ENCODE assay signal across 24 mouse cellular contexts in the genomic region with DNA sequence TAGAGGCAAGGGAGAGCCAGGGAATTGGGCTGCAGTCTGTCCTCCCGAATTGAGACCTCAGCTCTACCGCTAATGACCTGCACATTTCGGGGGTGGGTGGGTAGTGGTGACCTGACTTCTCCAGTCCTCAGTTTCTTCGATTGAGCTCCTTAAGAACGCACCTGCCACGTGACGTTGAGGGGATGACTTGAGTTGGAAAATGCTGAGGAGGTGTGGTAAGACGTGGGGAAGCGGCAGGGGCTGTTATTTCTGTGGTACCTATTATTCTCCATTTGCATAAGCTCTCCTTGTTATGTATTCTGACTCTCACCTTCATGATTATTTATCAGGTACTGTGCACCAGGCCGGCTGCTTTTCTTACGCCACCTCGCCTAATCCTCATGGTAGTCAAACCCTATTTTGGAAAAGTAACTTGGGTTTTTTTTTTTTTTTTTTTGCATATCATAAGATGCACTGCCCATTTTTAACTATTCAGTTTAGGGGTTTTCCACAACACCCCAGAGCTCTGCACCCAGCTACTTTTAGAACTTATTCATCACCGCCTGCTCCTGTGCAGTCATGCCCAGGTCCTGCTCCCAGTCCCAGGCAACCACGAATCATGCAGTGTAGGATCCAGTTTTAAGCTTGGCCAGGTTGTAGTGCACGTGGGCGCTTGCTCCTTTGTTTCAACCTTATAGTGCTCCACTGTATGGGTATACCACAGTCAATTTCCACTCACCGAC. TPM values are rescaled to one million over a fixed set of nuclear protein-coding genes. Genes with fewer than 3 reads are reported as not detected.
DNase-seq lines count a peak whose midpoint lies in the region; ATAC-seq and TF ChIP-seq lines count a peak whose summit lies in the region.
"Had no signal": no experiment of that assay in that cellular context is flagged by ENCODE, and none has a peak within 500 bp of the region (broad histone marks: within the 10 kb centered on the region; RNA-seq: fewer than 3 reads in every experiment).

No protein-coding gene starts in this region.

- H3K27ac ChIP-seq in gastrocnemius, adult 2 months = 0 out of 2 replicates have a peak overlapping the region, but pooled peaks have one; percentile 72
- 0 out of 2 replicates have a peak overlapping the region, but pooled peaks have one; percentile 41 for H3K27ac ChIP-seq in cortical plate, adult 2 months (ENCODE audit: insufficient read depth, low read length)
- H3K27ac ChIP-seq in small intestine, adult 2 months (ENCODE audit: insufficient read depth, low read depth, low read length) = peak overlapping the region; percentile 27; the same call in 1 of the 2 replicates
- no peak overlapping the region for H3K27ac ChIP-seq in forebrain, postnatal 0 days (ENCODE audit: low read depth, low read length)
- H3K27ac ChIP-seq: forebrain, embryonic 13.5 days; heart, embryonic 13.5 days; hindbrain, embryonic 13.5 days; limb, embryonic 10.5 days; midbrain, embryonic 12.5 days; neural tube, embryonic 12.5 days had no signal

- no peak for TF ChIP-seq POLR2A in cortical plate, adult 2 months (IDR thresholded peaks at IDR 0.05; ENCODE audit: extremely low read depth, insufficient read depth, low read length)
- TF ChIP-seq POLR2A in small intestine, adult 2 months (IDR thresholded peaks at IDR 0.05; ENCODE audit: low read depth, low read length) = no peak

- no peaks in the 10 kb centered on the region for H3K36me3 ChIP-seq in small intestine, adult 2 months (ENCODE audit: control insufficient read depth, insufficient read depth, low read length)
- no peaks in the 10 kb centered on the region for H3K36me3 ChIP-seq in forebrain, postnatal 0 days (ENCODE audit: insufficient read depth)
- H3K36me3 ChIP-seq: heart, embryonic 13.5 days; hindbrain, embryonic 13.5 days; limb, embryonic 10.5 days; midbrain, embryonic 12.5 days; neural tube, embryonic 12.5 days had no signal

- no peak for DNase-seq in gastrocnemius, adult 2 months
- no peak for DNase-seq in gastrocnemius, postnatal 4 days (ENCODE audit: low spot score in 2 of 2)
- peak; percentile 52 for DNase-seq in CD4-positive, CD25-positive, alpha-beta regulatory T cell, adult 2 months (ENCODE audit: low read depth, low spot score)
- no peak for DNase-seq in forebrain, postnatal 0 days
- no peak for DNase-seq in liver
- DNase-seq: adrenal gland, adult 8-10 months; cerebellum, adult 2 months; cerebellum, postnatal 25 days; gastrocnemius, postnatal 10 days; heart, adult 11 months; heart, postnatal 14 days; kidney, adult 8-10 months; kidney, postnatal 10 days; right cerebral cortex, postnatal 4 days; thymus, postnatal 14 days had no signal

- no peak for ATAC-seq in forebrain, postnatal 0 days
- ATAC-seq: forebrain, embryonic 13.5 days; lung, postnatal 0 days had no signal

- WGBS in small intestine, adult 2 months = 86% methylated on average over 17 of the region's 17 CpGs
- WGBS in forebrain, postnatal 0 days = 83% methylated on average over 17 of the region's 17 CpGs

- H3K27me3 ChIP-seq in small intestine, adult 2 months (ENCODE audit: control insufficient read depth, insufficient read depth, low read length) = no peaks in the 10 kb centered on the region
- H3K27me3 ChIP-seq in forebrain, postnatal 0 days (ENCODE audit: insufficient read depth, low read length) = no peaks in the 10 kb centered on the region
- H3K27me3 ChIP-seq: forebrain, embryonic 13.5 days; heart, embryonic 13.5 days; hindbrain, embryonic 13.5 days; midbrain, embryonic 12.5 days; neural tube, embryonic 12.5 days had no signal

- H3K4me3 ChIP-seq in gastrocnemius, adult 2 months = no peak overlapping the region
- H3K4me3 ChIP-seq in cortical plate, adult 2 months (ENCODE audit: insufficient read depth, low read length) = no peak overlapping the region
- H3K4me3 ChIP-seq in small intestine, adult 2 months (ENCODE audit: low read depth, low read length) = no peak overlapping the region
- H3K4me3 ChIP-seq in forebrain, postnatal 0 days (ENCODE audit: low read depth, low read length) = no peak overlapping the region
- H3K4me3 ChIP-seq: forebrain, embryonic 13.5 days; heart, embryonic 13.5 days; hindbrain, embryonic 13.5 days; limb, embryonic 10.5 days; midbrain, embryonic 12.5 days; neural tube, embryonic 12.5 days had no signal

- peaks cover 2% of the 10 kb centered on the region for H3K4me1 ChIP-seq in cortical plate, adult 2 months (ENCODE audit: control insufficient read depth, insufficient read depth, low read length)
- no peaks in the 10 kb centered on the region for H3K4me1 ChIP-seq in small intestine, adult 2 months (ENCODE audit: control insufficient read depth, insufficient read depth, insufficient read length, low read length)
- H3K4me1 ChIP-seq in forebrain, postnatal 0 days (ENCODE audit: insufficient read depth) = no peaks in the 10 kb centered on the region
- H3K4me1 ChIP-seq: forebrain, embryonic 13.5 days; heart, embryonic 13.5 days; hindbrain, embryonic 13.5 days; midbrain, embryonic 12.5 days; neural tube, embryonic 12.5 days had no signal

- TF ChIP-seq CTCF in gastrocnemius, adult 2 months (IDR thresholded peaks at IDR 0.05) = no peak
- no peak for TF ChIP-seq CTCF in cortical plate, adult 2 months (IDR thresholded peaks at IDR 0.05; ENCODE audit: extremely low read depth, insufficient read depth, low read length)
- no peak for TF ChIP-seq CTCF in small intestine, adult 2 months (IDR thresholded peaks at IDR 0.05; ENCODE audit: extremely low read depth, insufficient read length, insufficient replicate concordance, low read depth, low read length)
- TF ChIP-seq CTCF in forebrain, postnatal 0 days (IDR thresholded peaks at IDR 0.05; ENCODE audit: low read depth) = no peak

- no peak overlapping the region for H3K4me2 ChIP-seq in forebrain, postnatal 0 days (ENCODE audit: low read depth)
- H3K4me2 ChIP-seq: forebrain, embryonic 13.5 days; heart, embryonic 13.5 days; hindbrain, embryonic 13.5 days; midbrain, embryonic 12.5 days; neural tube, embryonic 12.5 days had no signal

- intact Hi-C loops in gastrocnemius, adult 2 months (cut with DNase I) = no loop called here

- H3K9me3 ChIP-seq in forebrain, postnatal 0 days (ENCODE audit: low read length) = no peaks in the 10 kb centered on the region; the same call in 1 of the 2 replicates
- H3K9me3 ChIP-seq: forebrain, embryonic 13.5 days; heart, embryonic 13.5 days; hindbrain, embryonic 13.5 days; limb, embryonic 10.5 days; midbrain, embryonic 12.5 days; neural tube, embryonic 12.5 days had no signal

- H3K9ac ChIP-seq in forebrain, postnatal 0 days = no peak overlapping the region
- H3K9ac ChIP-seq: forebrain, embryonic 13.5 days; heart, embryonic 13.5 days; hindbrain, embryonic 13.5 days; midbrain, embryonic 12.5 days; neural tube, embryonic 12.5 days had no signal

RNA-seq across cellular contexts. Expression of gene Ppp1r16b, which starts 35.5 kb away (rescaled TPM):
- total RNA-seq in gastrocnemius, adult 2 months (2021) = 1 to 10 TPM; 3.1 to 4.1 TPM
- 1 to 10 TPM; 8.3 to 9.1 TPM for total RNA-seq in gastrocnemius, postnatal 4 days (2021)
- polyA plus RNA-seq in cortical plate, adult 2 months (2012; rRNA removed) = 51.5 and 55.4 TPM in 2 replicates
- polyA plus RNA-seq in small intestine, adult 2 months (2012; rRNA removed) = 3.6 and 3.9 TPM in 2 replicates
- total RNA-seq in forebrain, postnatal 0 days (2014; rRNA removed) = 25.2 and 27.2 TPM in 2 replicates
- polyA plus RNA-seq in forebrain, postnatal 0 days (2015; fragmentation: Nextera tagmentation; extraction: Ambion mirVana) = 23.1 and 28.4 TPM in 2 replicates
